Mouse (Mus musculus) liver, adult (tissue): ENCODE measurements around the gene Fgd6.

Experiments
- GATA4 ChIP-seq: IDR thresholded peaks from 2 replicates; pipeline ENCODE4 v1.6.1; 2014; ENCODE audit warnings: mild to moderate bottlenecking, low read length; ENCODE audit not compliant: insufficient replicate concordance

Gene Fgd6

GRCm38 (mm10) chr10:94138890-94139482 is 103.2 kb downstream of the Fgd6 start:
- no peak for TF ChIP-seq GATA4

GRCm38 (mm10) chr10:94140227-94140931 is 104.6 kb downstream of the Fgd6 start:
- no peak for TF ChIP-seq GATA4

GRCm38 (mm10) chr10:94142427-94142826 is 106.6 kb downstream of the Fgd6 start:
- no peak for TF ChIP-seq GATA4

- TF ChIP-seq GATA4, result no peak
These were observed 108.8 kb downstream of the Fgd6 start for GRCm38 (mm10) chr10:94144581-94144980.

- TF ChIP-seq GATA4, result no peak
These were observed 111.6 kb downstream of the Fgd6 start for GRCm38 (mm10) chr10:94147391-94147755.

GRCm38 (mm10) chr10:94147756-94148531 is 112.1 kb downstream of the Fgd6 start, which contains the start of gene Nr2c1:
TSS of gene Nr2c1 (plus strand) at chr10:94148023.
- peak; percentile 38; the same call in 1 of the 2 replicates for TF ChIP-seq GATA4

GRCm38 (mm10) chr10:94151488-94151887 is 115.7 kb downstream of the Fgd6 start:
- no peak for TF ChIP-seq GATA4

GRCm38 (mm10) chr10:94153841-94154240 is 118.0 kb downstream of the Fgd6 start:
- TF ChIP-seq GATA4, result no peak

GRCm38 (mm10) chr10:94158962-94159361 is 123.2 kb downstream of the Fgd6 start:
- TF ChIP-seq GATA4, result no peak

- no peak for TF ChIP-seq GATA4
These were observed 123.6 kb downstream of the Fgd6 start for GRCm38 (mm10) chr10:94159406-94159805.

- TF ChIP-seq GATA4, result no peak; the same call in 1 of the 2 replicates
These were observed 125.4 kb downstream of the Fgd6 start for GRCm38 (mm10) chr10:94161051-94161765.

- no peak for TF ChIP-seq GATA4
These were observed 126.2 kb downstream of the Fgd6 start for GRCm38 (mm10) chr10:94162031-94162430.

GRCm38 (mm10) chr10:94164104-94164845 is 128.5 kb downstream of the Fgd6 start:
- no peak for TF ChIP-seq GATA4

GRCm38 (mm10) chr10:94165426-94165825 is 129.6 kb downstream of the Fgd6 start:
- no peak for TF ChIP-seq GATA4
